Mouse (Mus musculus): ENCODE results near the gene Cacna1s.

GRCm38 (mm10) chr1:136102551-136102950 lies 50.0 kb downstream of the Cacna1s start:
- TF ChIP-seq CTCF (conservative IDR thresholded peaks at IDR 0.05; ENCODE audit: low read length) (no peak), POU5F1 (IDR thresholded peaks at IDR 0.05; ENCODE audit: borderline replicate concordance, low read length) (no peak), NANOG (IDR thresholded peaks at IDR 0.05; ENCODE audit: borderline replicate concordance, low read length) (no peak)

All from E14TG2a.4 (cell line).